Mouse (Mus musculus) Muller cell, postnatal 12 days (primary cell): ENCODE results near the gene Gtf2ird1.
"Not testable (repeated sequence)": the region's sequence is repeated elsewhere in the genome, so short reads cannot be mapped to it uniquely, and the experiment has no call there.

ENCODE experiments used
- DNase-seq: peaks from one replicate; pipeline ENCODE4 v3.0.0-alpha.2; 2015; ENCODE audit errors: inconsistent ontology term

Gtf2ird1 gene

DNA sequence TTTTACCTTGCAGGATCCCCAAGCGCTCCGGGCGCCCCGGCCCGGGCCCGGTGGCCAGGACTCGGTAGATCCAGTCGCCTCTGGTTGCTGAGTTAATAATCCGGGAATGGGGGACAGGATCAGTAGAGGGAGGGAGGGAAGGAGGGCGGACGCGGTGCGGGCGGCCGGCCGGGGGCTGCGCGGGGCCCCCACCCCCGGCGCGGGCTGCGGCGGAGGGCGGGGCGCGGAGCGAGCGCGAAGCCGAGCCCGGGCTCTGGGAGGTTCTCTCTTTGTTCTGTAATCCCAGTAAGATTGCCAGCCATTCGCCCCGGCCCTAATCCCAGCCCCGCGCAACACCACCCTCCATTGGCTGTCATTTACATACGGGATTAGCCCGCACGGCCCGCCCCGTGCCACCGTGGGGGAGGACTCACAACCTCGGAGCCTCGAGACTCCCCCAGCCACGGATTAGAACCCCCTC, at the start of gene Gtf2ird1:
Gene Gtf2ird1 (minus strand): TSS at position 214 of the 460 bp plus-strand sequence.
- DNase-seq, result peak; percentile 79

DNA sequence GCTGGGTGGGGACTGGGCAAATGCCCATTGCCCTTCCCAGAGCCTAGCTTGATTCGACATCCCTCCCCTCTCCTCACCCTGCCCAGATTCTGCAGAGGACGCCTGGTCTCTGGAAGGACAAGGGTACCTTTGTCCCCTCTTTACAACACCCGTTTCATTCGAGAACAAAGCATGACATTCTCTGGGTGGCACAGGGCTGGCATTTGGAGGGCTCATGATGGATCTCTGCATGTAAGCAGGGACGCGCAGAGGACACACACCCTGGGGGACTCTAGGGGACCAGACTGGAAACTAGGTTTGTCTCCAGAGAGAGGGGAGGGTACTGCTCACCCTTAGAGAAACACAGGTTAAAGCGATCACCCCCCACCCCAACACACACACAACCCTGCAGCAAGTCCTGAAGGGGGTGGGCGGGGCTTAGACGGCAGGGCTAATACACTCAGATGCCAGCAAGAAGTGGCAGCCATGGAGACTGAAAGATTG, 49.3 kb upstream of the Gtf2ird1 start:
- peak; percentile 40 for DNase-seq

DNA sequence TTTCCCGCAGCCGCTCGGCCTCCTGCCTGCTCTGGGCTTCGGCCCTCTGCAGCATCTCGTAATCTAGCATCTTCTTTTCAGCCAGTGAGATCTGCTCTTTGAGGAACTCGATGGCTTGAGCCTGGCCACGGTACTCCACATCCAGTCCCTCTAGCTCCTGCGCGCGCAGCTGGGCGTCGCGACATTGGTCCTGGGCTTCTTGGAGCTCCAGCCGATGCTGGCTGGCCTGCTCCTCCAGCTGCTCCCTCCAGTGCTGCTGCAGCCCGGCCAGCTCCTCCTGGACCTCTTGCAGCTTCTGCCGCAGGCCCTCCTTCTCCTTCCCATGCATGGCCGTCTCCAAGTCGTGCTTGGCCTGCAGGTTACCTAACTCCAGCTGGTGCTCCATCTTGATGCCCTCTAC, 46.1 kb upstream of the Gtf2ird1 start:
- no peak for DNase-seq

GRCm38 (mm10) chr5:134501453-134501852, 44.9 kb upstream of the Gtf2ird1 start:
- no peak for DNase-seq

DNA sequence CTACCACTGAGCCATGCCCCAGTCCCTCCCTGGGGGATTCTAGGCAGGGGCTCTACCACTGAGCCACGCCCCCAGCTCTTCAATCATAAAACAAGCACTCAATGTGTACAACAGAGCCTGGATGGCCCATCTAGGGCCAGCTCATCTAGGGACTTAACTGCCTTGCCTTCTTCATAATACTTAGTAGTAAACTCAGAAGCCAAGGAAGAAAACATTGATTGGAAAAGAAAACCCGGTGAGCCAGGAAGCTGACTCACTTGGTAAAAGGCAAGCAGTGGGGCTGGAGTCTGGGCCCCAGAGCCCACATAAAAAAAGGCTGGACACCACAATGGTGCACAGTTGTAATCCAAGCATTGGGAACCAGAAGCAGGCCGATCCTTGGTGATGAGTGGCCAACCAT, 44.2 kb upstream of the Gtf2ird1 start:
- DNase-seq, result no peak

DNA sequence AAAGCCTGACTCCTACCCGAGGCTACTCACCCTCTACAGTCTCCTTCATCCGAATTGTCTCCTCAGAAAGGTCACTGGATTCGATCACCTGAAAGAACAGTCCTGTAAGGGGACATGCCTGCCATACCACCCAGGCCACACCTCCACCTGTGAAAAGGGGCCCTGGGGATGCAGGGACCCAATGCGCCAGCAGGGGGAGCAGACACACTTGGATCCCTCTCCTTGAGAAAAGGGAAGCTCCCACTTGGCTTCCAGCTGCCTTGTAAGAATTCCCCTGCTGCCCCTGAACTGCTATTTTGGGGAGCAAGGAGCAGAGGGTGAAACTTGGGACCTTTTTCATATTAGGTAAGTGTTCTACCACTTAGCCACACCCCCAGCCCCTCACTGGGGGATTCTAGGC, 43.5 kb upstream of the Gtf2ird1 start:
- peak; percentile 53 for DNase-seq

GRCm38 (mm10) chr5:134497026-134497425, 40.5 kb upstream of the Gtf2ird1 start:
- DNase-seq, result no peak

- no peak for DNase-seq
These were observed 39.3 kb upstream of the Gtf2ird1 start for GRCm38 (mm10) chr5:134495796-134496195.

DNA sequence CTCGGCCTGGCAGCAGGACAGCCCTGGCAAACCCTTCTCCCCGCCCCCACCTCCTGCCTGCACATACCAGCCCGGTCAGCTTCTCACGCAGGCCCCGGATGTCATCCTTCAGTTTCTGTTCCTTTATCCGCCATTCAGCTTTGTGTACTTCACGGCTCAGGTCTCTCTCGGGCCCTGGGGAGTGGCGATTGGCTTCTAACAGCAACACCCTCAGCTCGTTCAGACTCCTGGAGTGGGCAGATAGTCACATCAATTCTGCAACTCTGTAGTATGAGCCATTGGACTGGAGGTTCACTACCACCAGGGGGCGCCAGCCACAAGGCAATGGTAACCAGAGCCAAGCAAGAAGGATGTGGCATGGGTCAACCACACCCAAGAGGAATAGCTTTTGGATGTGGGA, 37.6 kb upstream of the Gtf2ird1 start:
- peak; percentile 84 for DNase-seq

DNA sequence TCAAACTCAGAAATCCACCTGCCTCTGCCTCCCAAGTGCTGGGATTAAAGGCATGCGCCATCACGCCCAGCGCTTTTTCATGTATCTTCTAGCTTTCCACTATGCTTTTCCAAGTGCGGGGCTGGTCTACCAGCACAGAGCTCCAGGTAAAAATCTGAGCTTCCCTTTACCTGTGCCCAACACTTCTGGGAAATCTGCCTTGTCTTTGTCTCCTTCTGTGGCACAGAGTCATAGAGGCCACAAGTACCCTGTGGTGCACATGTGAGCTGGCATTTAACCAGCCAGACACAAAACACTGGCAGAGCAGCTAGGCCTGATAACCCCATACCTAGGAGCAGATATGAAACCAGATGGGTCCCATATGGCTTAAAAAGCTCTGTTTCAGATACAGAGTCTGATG, 36.4 kb upstream of the Gtf2ird1 start:
- no peak for DNase-seq

DNA sequence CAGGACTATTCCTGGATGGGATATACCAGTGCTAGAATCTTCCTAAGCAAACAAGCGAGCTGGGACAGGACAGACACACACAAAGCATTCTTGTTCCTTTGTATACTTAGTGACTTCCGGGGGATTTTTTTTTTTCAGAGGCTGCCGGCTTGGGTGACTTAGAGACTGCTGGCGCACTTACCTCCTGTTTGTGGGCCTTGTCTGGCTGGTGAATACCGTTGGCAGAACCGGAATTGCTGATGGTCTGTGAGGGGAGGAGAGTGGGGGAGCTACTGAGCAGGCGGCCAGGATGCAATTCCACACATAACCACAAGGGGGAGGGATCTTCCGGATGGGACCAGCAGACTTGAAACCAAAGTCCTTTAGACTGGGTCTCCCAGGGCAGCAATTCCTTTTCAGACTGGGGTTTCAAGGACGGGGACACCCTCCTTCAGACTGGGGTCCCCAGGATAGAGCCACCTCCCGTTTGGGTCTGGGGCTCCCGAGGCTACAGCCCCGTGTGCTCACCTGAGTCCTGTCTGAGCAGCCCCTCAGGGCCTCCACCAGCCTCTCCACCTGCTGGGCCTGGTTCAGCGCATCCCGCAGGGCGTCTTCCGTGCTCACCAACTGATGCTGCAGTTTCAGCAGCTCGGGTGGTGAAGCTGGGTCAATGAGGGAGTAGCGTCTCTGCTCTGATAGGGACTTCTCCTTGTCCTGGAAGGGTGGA, 35.3 kb upstream of the Gtf2ird1 start:
- DNase-seq, result peak; percentile 88

GRCm38 (mm10) chr5:134491206-134491605, 34.7 kb upstream of the Gtf2ird1 start:
- no peak for DNase-seq

DNA sequence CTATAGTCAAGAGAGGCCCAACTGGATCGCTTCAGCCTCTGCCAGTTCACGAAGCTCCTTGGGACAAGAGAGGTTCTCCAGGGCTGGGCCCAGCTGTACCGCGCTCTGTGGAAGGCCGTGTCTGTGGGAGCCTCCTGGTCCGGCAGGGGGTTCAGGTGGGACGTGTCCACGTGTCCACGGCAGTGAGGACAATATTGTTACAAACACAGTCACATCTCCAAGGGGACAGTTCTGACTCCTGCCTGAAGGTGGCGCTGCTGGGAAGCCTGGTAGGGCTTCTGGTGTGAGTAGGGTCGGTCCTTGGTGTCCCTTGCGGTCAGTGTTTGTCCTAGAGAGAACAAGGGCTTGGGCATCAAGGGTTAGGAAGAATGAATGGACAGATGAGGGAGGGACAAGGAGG, 33.9 kb upstream of the Gtf2ird1 start:
- DNase-seq, result no peak

DNA sequence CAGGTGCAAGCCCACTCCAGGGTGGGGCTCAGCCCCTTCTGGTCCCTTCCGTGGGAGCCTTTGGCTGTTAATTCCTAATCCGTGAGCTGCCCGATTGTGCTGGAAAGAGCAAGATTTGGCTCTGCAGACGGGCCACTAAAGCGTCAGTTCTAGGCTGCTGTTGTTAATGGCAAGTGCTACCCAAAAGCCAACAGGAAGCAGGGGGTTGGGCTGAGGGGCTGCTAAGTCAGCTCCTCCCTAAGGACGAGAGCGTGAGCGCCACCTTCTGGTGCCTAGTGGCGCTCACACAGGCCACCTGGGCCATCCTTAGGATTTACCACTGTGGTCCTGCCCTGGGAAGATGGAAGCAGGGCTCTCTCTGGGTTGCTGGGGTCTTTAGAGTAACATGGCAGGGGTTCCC, 33.1 kb upstream of the Gtf2ird1 start:
- DNase-seq, result no peak

DNA sequence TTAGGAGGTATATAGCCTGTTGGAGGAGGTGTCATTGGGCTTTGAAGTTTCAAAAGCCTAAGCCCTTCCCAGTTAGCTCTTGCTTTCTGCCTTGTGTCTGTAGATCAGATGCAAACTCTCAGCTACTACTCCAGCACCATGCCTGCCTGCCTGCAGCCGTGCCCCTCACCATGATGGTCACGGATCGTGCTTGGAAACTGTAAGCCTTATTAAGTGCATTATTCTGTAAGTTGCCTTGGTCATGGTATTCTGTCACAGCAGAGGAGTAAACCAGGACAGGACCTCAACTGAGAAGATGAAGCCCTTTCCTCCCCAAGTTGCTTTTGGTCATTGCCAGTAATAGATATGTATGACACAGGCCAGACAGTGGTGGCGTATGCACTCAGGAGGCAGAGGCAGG, 32.1 kb upstream of the Gtf2ird1 start:
- DNase-seq, result no peak

DNA sequence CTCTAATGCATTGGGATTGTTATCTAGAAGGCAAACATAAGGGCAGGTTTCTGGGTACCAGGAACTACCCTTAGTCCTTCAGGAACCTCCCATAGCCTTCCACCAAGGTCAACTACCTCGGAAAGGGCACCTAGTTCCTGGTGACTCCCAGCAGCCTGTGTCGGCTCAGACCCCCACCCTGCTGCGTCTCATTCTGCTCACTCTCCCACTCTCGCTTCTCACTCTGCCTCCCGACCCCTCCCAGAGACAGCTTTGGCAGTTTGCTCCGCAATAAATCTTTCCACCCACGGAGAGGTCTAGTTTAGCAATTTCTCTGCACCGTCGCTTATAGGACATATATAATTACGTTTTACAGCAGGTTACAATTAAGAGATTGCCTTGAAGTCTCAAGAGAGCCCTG, 31.5 kb upstream of the Gtf2ird1 start:
- no peak for DNase-seq

GRCm38 (mm10) chr5:134485900-134486665, 29.6 kb upstream of the Gtf2ird1 start:
- DNase-seq, result peak; percentile 56

DNA sequence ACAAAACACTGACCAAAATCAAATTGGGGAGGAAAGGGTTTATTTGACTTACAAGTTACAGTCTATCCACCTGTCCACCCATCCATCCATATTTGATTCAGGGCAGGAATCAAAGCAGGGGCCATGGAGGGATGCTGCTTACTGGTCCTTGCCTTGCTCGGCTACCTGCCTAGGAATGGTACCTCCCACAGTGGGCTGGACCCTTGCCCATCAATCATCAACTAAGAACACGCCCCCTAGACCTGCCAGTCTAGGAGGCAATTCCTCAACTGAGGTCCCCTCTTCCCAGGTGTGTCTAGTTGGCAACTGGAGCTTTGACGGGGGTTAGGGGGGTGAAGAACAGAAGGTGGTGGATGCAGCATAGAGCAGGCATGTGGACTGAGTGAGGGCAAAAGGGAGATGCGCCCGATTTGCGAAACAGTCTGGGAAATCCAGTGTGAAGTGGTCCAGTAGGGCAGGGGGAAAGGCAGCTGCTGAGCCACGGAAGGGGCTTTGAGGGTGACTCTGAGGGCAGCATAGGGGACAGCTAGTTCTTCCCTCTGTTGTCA, 28.7 kb upstream of the Gtf2ird1 start:
- DNase-seq, result no peak

- DNase-seq, result no peak
These were observed 26.8 kb upstream of the Gtf2ird1 start for GRCm38 (mm10) chr5:134483291-134483690.

- DNase-seq, result no peak
These were observed 25.8 kb upstream of the Gtf2ird1 start for GRCm38 (mm10) chr5:134482331-134482730.

- not testable (repeated sequence) for DNase-seq
These were observed 22.4 kb upstream of the Gtf2ird1 start for GRCm38 (mm10) chr5:134478886-134479285.

DNA sequence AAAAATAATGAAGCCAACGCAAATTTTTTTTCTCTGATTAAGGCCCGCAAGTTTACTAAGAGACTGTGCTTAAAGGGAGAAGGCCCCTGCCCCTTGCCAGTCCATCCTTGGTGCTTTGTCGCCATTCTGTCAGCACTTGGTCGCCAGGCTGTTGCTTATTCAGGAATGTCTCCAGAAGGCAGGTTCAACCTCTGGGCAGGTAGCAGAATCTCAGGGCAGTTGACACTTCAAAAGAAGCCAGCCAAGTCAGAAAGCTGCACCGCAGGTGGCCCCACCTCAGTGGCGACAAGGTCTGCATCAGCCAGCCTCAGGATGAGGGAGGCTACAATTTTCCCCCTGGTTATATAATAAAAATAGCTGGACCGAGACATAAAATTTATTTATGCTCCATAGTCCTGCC, 19.2 kb upstream of the Gtf2ird1 start:
- DNase-seq, result not testable (repeated sequence)
